Mouse (Mus musculus): ENCODE data around the gene Arl6ip4. TPM values are rescaled to one million over a fixed set of nuclear protein-coding genes. Genes with fewer than 3 reads are reported as not detected.

Gene Arl6ip4
- total RNA-seq, 2 experiments from 2014 or later: 54.3 to 60.0 TPM

GRCm38 (mm10) chr5:124149028-124149427 is 33.1 kb downstream of the Arl6ip4 start:
- no peak for DNase-seq (ENCODE audit: low spot score in 2 of 2)

GRCm38 (mm10) chr5:124150895-124151294 is 35.0 kb downstream of the Arl6ip4 start:
- DNase-seq (ENCODE audit: low spot score in 2 of 2): no peak

DNA sequence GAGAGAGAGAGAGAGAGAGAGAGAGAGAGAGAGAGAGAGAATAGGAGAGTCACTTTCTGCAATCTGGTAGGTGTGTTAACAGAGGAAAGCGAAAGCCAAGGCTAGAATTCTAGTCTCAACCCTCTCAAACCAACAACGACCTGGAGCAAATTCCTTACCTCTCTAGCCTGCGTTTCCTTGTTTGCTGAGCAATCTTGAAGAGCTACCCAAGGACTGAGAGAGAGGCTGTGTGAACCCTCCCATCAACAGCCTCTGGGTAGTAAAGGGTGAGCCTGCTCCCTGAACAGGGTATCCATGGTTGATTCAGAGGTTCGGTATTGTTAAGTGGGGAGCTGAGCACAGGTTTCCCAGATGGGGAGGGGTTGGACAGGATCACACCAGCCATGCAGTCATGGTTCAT is 36.8 kb downstream of the Arl6ip4 start:
- DNase-seq (ENCODE audit: low spot score in 2 of 2): no peak

DNA sequence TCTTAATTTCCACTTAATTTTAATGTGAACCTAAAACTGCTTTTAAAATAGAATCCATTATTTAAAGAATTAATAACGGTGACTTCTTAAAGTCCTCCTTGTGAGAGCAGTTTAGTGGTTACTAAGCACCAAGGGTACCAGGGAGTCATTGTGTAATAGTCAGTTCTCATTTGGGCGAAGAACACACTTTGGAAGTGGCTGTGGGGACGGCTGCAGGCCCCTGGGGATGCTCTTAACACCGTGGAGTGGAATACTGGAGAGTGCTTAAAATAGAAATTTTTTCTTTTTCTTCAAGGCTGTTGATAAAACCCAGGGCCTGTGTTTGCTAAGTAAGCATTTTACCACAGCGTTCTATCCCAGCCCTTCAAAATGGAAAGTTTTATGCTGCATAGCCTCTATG is 40.1 kb downstream of the Arl6ip4 start:
- DNase-seq (ENCODE audit: low spot score in 2 of 2): no peak

- no peak for DNase-seq (ENCODE audit: low spot score in 2 of 2)
Observed at GRCm38 (mm10) chr5:124158305-124158704, 42.4 kb downstream of the Arl6ip4 start.

- DNase-seq (ENCODE audit: low spot score in 2 of 2): no peak
Observed at GRCm38 (mm10) chr5:124159453-124159852, 43.6 kb downstream of the Arl6ip4 start.

GRCm38 (mm10) chr5:124161831-124162230 is 45.9 kb downstream of the Arl6ip4 start:
- peak; percentile 45 to 52 for DNase-seq (ENCODE audit: low spot score in 2 of 2)

DNA sequence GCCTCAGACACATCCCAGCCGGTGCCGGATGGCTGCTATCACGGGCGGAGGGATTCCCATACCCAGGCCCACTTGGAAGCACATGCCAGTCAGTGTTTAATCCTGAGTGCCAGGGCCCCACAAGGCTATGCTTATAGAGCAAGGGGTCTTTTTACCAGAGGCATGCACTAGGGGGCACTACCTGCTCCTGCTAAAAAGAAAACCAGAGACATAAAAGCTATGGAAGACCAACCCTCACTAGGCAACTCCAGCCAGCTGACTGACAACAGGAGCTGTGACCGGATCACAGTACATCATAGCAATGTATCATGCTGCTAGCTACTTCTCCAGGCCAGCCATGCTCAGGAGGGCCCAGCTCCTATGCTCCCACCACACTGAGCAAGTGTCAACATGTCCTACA is 46.7 kb downstream of the Arl6ip4 start:
- peak; percentile 76 to 80 for DNase-seq (ENCODE audit: low spot score in 2 of 2)

DNA sequence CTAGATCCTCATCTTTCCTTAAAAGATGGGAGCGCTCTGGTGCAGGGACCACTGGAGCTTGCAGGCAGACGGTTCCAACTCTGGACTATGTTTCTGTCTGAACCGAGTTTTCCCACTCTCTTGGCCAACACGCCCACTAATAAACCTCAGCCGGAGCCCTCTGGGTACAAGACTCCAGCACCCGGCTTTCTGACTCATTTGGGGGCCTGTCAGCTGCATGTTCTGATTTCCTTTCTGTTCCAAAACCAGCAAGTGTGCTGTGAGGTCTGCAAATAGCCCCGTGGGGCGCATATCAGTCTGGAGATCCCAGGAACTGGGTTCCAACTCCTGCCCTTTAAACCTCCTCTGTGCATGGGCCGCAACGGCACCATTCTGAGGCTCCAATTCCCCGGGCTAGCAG is 47.6 kb downstream of the Arl6ip4 start:
- no peak for DNase-seq (ENCODE audit: low spot score in 2 of 2)

- DNase-seq (ENCODE audit: low spot score in 2 of 2): no peak
Observed at GRCm38 (mm10) chr5:124165622-124166570, 50.0 kb downstream of the Arl6ip4 start.

- DNase-seq (ENCODE audit: low spot score in 2 of 2): no peak
Observed at GRCm38 (mm10) chr5:124166741-124167140, 50.9 kb downstream of the Arl6ip4 start.

- no peak for DNase-seq (ENCODE audit: low spot score in 2 of 2)
Observed at GRCm38 (mm10) chr5:124167621-124168020, 51.7 kb downstream of the Arl6ip4 start.

Other genes with a start within 250 kb of the Arl6ip4 start
- gene Hcar1, start 236.1 kb upstream of the Arl6ip4 start, total RNA-seq (2021): under 1 TPM; 0.66 to 0.85 TPM
- 10 to 100 TPM; 70.7 to 76.0 TPM for gene Denr, start 208.9 kb upstream of the Arl6ip4 start, total RNA-seq (2021)
- gene Gm43518, start 188.7 kb upstream of the Arl6ip4 start, total RNA-seq (2021): 1 to 10 TPM; 1.3 to 1.6 TPM
- gene Ccdc62, start 185.4 kb upstream of the Arl6ip4 start, total RNA-seq (2021): 1 to 10 TPM; 2.9 to 3.3 TPM
- gene Hip1r, start 142.5 kb upstream of the Arl6ip4 start, total RNA-seq (2021): 10 to 100 TPM; 63.7 to 70.1 TPM
- 10 to 100 TPM; 38.4 to 41.6 TPM for gene Vps37b, start 83.8 kb upstream of the Arl6ip4 start, total RNA-seq (2021)
- gene Abcb9, start 20.3 kb upstream of the Arl6ip4 start, total RNA-seq (2021): 10 to 100 TPM; 30.6 to 32.0 TPM
- 10 to 100 TPM; 30.8 to 37.0 TPM for gene Ogfod2, start 3.8 kb upstream of the Arl6ip4 start, total RNA-seq (2021)
- 100 to 1,000 TPM; 125 to 126 TPM for gene Pitpnm2, start 133.7 kb downstream of the Arl6ip4 start, total RNA-seq (2021)
- 10 to 100 TPM; 21.9 to 24.2 TPM for gene Mphosph9, start 211.9 kb downstream of the Arl6ip4 start, total RNA-seq (2021)
- gene 2810006K23Rik, start 212.0 kb downstream of the Arl6ip4 start, total RNA-seq (2021): 10 to 100 TPM in 1 of 2 experiments, 1 to 10 TPM in 1; 9.9 to 12.7 TPM
- 100 to 1,000 TPM in 1 of 2 experiments, 10 to 100 TPM in 1; 97.5 to 106 TPM for gene Cdk2ap1, start 247.0 kb downstream of the Arl6ip4 start, total RNA-seq (2021)

Measured in layer of hippocampus, postnatal 10 days (tissue).